14 mouse cellular contexts compared by ENCODE assay signal in genomic region chr17:5030290-5030689, GRCm38 (mm10).
"Had no signal": no experiment of that assay in that cellular context is flagged by ENCODE, and none has a peak within 500 bp of the region (broad histone marks: within the 10 kb centered on the region; RNA-seq: fewer than 3 reads in every experiment).

No protein-coding gene starts in this region.

- H3K4me2 ChIP-seq: limb, embryonic 12.5 days; limb, embryonic 15.5 days; liver, embryonic 11.5 days had no signal

- ATAC-seq: liver, postnatal 0 days had no signal

- H3K9me3 ChIP-seq: limb, embryonic 12.5 days; limb, embryonic 15.5 days had no signal

- H3K36me3 ChIP-seq: limb, embryonic 12.5 days; limb, embryonic 15.5 days had no signal

- H3K4me3 ChIP-seq: limb, embryonic 12.5 days; limb, embryonic 15.5 days had no signal

- DNase-seq: kidney, adult 11 months; kidney, adult 9 months; kidney, postnatal 14 days; kidney, postnatal 4 days; left cerebral cortex, postnatal 4 days; liver, postnatal 0 days; lung, postnatal 14 days; lung, postnatal 4 days; thymus, adult 18-20 months; thymus, postnatal 36 days had no signal

- H3K27me3 ChIP-seq: limb, embryonic 12.5 days; limb, embryonic 15.5 days had no signal

- H3K9ac ChIP-seq: limb, embryonic 12.5 days; limb, embryonic 15.5 days; liver, embryonic 14.5 days; liver, postnatal 0 days had no signal

- H3K27ac ChIP-seq: limb, embryonic 12.5 days; limb, embryonic 15.5 days; liver, embryonic 14.5 days had no signal
